Comparison of ENCODE assay signal across 15 mouse cellular contexts in genomic region chr19:17491322-17491721, GRCm38 (mm10).
DNase-seq lines count a peak whose midpoint lies in the region; ATAC-seq and TF ChIP-seq lines count a peak whose summit lies in the region.
"Had no signal": no experiment of that assay in that cellular context is flagged by ENCODE, and none has a peak within 500 bp of the region (broad histone marks: within the 10 kb centered on the region; RNA-seq: fewer than 3 reads in every experiment).

No protein-coding gene starts in this region.

- H3K9ac ChIP-seq in forebrain, postnatal 0 days: no peak overlapping the region
- no peak overlapping the region for H3K9ac ChIP-seq in midbrain, embryonic 13.5 days (replicated peaks)
- H3K9ac ChIP-seq in midbrain, postnatal 0 days (replicated peaks; ENCODE audit: low read length, poor library complexity, severe bottlenecking): no peak overlapping the region
- H3K9ac ChIP-seq in neural tube, embryonic 13.5 days: no peak overlapping the region

- TF ChIP-seq CTCF in forebrain, postnatal 0 days (IDR thresholded peaks at IDR 0.05; ENCODE audit: low read depth): no peak
- TF ChIP-seq CTCF in midbrain, postnatal 0 days (IDR thresholded peaks at IDR 0.05): no peak

- no peak overlapping the region for H3K4me2 ChIP-seq in forebrain, postnatal 0 days (ENCODE audit: low read depth)
- no peak overlapping the region for H3K4me2 ChIP-seq in midbrain, embryonic 13.5 days (replicated peaks)
- no peak overlapping the region for H3K4me2 ChIP-seq in midbrain, postnatal 0 days (ENCODE audit: low read depth, low read length, poor library complexity, severe bottlenecking)
- no peak overlapping the region for H3K4me2 ChIP-seq in neural tube, embryonic 13.5 days

- peaks cover 40% of the 10 kb centered on the region for H3K4me1 ChIP-seq in forebrain, embryonic 10.5 days
- peaks cover 4% of the 10 kb centered on the region; the same call in 1 of the 2 replicates for H3K4me1 ChIP-seq in forebrain, postnatal 0 days (ENCODE audit: insufficient read depth)
- peaks cover 11% of the 10 kb centered on the region; the same call in 1 of the 2 replicates for H3K4me1 ChIP-seq in midbrain, embryonic 13.5 days (replicated peaks)
- H3K4me1 ChIP-seq in midbrain, postnatal 0 days (ENCODE audit: insufficient read depth, low read length): 0 out of 2 replicates have a peak, but pooled peaks cover 4% of the 10 kb centered on the region
- peaks cover 18% of the 10 kb centered on the region for H3K4me1 ChIP-seq in neural tube, embryonic 13.5 days (replicated peaks)

- no peak for ATAC-seq in forebrain, postnatal 0 days
- ATAC-seq in midbrain, embryonic 13.5 days: peak; percentile 16; the same call in 1 of the 2 replicates
- ATAC-seq in midbrain, postnatal 0 days (ENCODE audit: low FRiP score): no peak
- peak; percentile 48; the same call in 1 of the 2 replicates for ATAC-seq in neural tube, embryonic 13.5 days (ENCODE audit: low read depth)
- ATAC-seq: CD4-positive, CD25-positive, alpha-beta regulatory T cell, adult 4 months had no signal

- WGBS in forebrain, embryonic 10.5 days: 63% methylated on average over 3 of the region's 3 CpGs
- WGBS in forebrain, postnatal 0 days: 41% methylated on average over 3 of the region's 3 CpGs
- WGBS in midbrain, embryonic 13.5 days: 79% methylated on average over 3 of the region's 3 CpGs
- 77% methylated on average over 3 of the region's 3 CpGs for WGBS in midbrain, postnatal 0 days
- WGBS in neural tube, embryonic 13.5 days: 81% methylated on average over 3 of the region's 3 CpGs

- H3K27me3 ChIP-seq in forebrain, embryonic 10.5 days (ENCODE audit: poor library complexity, severe bottlenecking): no peaks in the 10 kb centered on the region
- H3K27me3 ChIP-seq in forebrain, postnatal 0 days (ENCODE audit: insufficient read depth, low read length): no peaks in the 10 kb centered on the region
- H3K27me3 ChIP-seq in midbrain, embryonic 13.5 days: no peaks in the 10 kb centered on the region
- H3K27me3 ChIP-seq in midbrain, postnatal 0 days (ENCODE audit: insufficient read depth, low read length): no peaks in the 10 kb centered on the region
- H3K27me3 ChIP-seq in neural tube, embryonic 13.5 days: no peaks in the 10 kb centered on the region

- DNase-seq in forebrain, embryonic 10.5 days (ENCODE audit: extremely low spot score, low spot score): no peak
- DNase-seq in forebrain, postnatal 0 days: no peak
- peak; percentile 13 to 32 for DNase-seq in kidney, adult 8-10 months
- no peak for DNase-seq in kidney, postnatal 10 days
- DNase-seq in midbrain, postnatal 0 days (ENCODE audit: low spot score): no peak
- no peak for DNase-seq in adrenal gland, adult 18-20 months (ENCODE audit: low spot score in 2 of 2)
- DNase-seq: cerebellum, postnatal 10 days; gastrocnemius, adult 2 months; spleen, adult 18-20 months; thymus, adult 18-20 months had no signal

- peak overlapping the region; percentile 74 for H3K27ac ChIP-seq in forebrain, embryonic 10.5 days
- H3K27ac ChIP-seq in forebrain, postnatal 0 days (ENCODE audit: low read depth, low read length): no peak overlapping the region
- 0 out of 2 replicates have a peak overlapping the region, but pooled peaks have one; percentile 14 for H3K27ac ChIP-seq in midbrain, embryonic 13.5 days
- no peak overlapping the region for H3K27ac ChIP-seq in midbrain, postnatal 0 days (ENCODE audit: low read depth, low read length)
- no peak overlapping the region for H3K27ac ChIP-seq in neural tube, embryonic 13.5 days (replicated peaks)
- H3K27ac ChIP-seq: gastrocnemius, adult 2 months; kidney, postnatal 0 days had no signal

- H3K36me3 ChIP-seq in forebrain, embryonic 10.5 days (replicated peaks): no peaks in the 10 kb centered on the region
- no peaks in the 10 kb centered on the region for H3K36me3 ChIP-seq in forebrain, postnatal 0 days (ENCODE audit: insufficient read depth)
- no peaks in the 10 kb centered on the region for H3K36me3 ChIP-seq in midbrain, embryonic 13.5 days
- no peaks in the 10 kb centered on the region for H3K36me3 ChIP-seq in midbrain, postnatal 0 days (ENCODE audit: insufficient read depth, low read length)
- no peaks in the 10 kb centered on the region for H3K36me3 ChIP-seq in neural tube, embryonic 13.5 days
- H3K36me3 ChIP-seq: G1E had no signal

- H3K9me3 ChIP-seq in forebrain, embryonic 10.5 days: no peaks in the 10 kb centered on the region
- H3K9me3 ChIP-seq in forebrain, postnatal 0 days (ENCODE audit: low read length): no peaks in the 10 kb centered on the region
- H3K9me3 ChIP-seq in midbrain, embryonic 13.5 days: no peaks in the 10 kb centered on the region
- no peaks in the 10 kb centered on the region for H3K9me3 ChIP-seq in midbrain, postnatal 0 days (ENCODE audit: low read length)
- H3K9me3 ChIP-seq in neural tube, embryonic 13.5 days: no peaks in the 10 kb centered on the region
- H3K9me3 ChIP-seq: G1E had no signal

- H3K4me3 ChIP-seq in forebrain, embryonic 10.5 days: no peak overlapping the region
- H3K4me3 ChIP-seq in forebrain, postnatal 0 days (ENCODE audit: low read depth, low read length): no peak overlapping the region
- no peak overlapping the region for H3K4me3 ChIP-seq in midbrain, embryonic 13.5 days (replicated peaks)
- H3K4me3 ChIP-seq in midbrain, postnatal 0 days (ENCODE audit: low read depth, low read length): no peak overlapping the region
- H3K4me3 ChIP-seq in neural tube, embryonic 13.5 days: no peak overlapping the region
- H3K4me3 ChIP-seq: gastrocnemius, adult 2 months had no signal

Comparison
In these comparisons a context has a peak if more than half of its experiments do, and no peak if none do; other contexts are left out.
1. DNase-seq: peak in kidney, adult 8-10 months (2 of 2); none in forebrain, embryonic 10.5 days (single experiment), forebrain, postnatal 0 days (single experiment), kidney, postnatal 10 days (single experiment), midbrain, postnatal 0 days (single experiment) and adrenal gland, adult 18-20 months (0 of 2).
2. H3K27ac ChIP-seq: peak in forebrain, embryonic 10.5 days (single experiment) and midbrain, embryonic 13.5 days (single experiment); none in forebrain, postnatal 0 days (single experiment), midbrain, postnatal 0 days (single experiment) and neural tube, embryonic 13.5 days (single experiment).
3. ATAC-seq: peak in midbrain, embryonic 13.5 days (single experiment) and neural tube, embryonic 13.5 days (single experiment); none in forebrain, postnatal 0 days (single experiment) and midbrain, postnatal 0 days (single experiment).